Mouse (Mus musculus): ENCODE measurements at regions not wholly inside any gene's neighbourhood (a gene's known extent, or its start where the extent isn't known, plus 50 kb on each side); places are given as distances from the start of the nearest gene placed in this dataset.
"Not testable (repeated sequence)": the region's sequence is repeated elsewhere in the genome, so short reads cannot be mapped to it uniquely, and the experiment has no call there.

- no peak for DNase-seq (ENCODE audit: low read depth, low spot score)
Observed at GRCm38 (mm10) chr3:21726747-21727505, 349.5 kb upstream of the Tbl1xr1 start.

GRCm38 (mm10) chr3:21728019-21728418 is 348.4 kb upstream of the Tbl1xr1 start:
- no peak for DNase-seq (ENCODE audit: low read depth, low spot score)

- DNase-seq (ENCODE audit: low read depth, low spot score), result no peak
Observed at GRCm38 (mm10) chr3:21729328-21729727, 347.1 kb upstream of the Tbl1xr1 start.

- not testable (repeated sequence) for DNase-seq (ENCODE audit: low read depth, low spot score)
Observed at GRCm38 (mm10) chr3:21735688-21736087, 340.8 kb upstream of the Tbl1xr1 start.

GRCm38 (mm10) chr3:21739720-21740119 is 336.7 kb upstream of the Tbl1xr1 start:
- DNase-seq (ENCODE audit: low read depth, low spot score), result no peak

- no peak for DNase-seq (ENCODE audit: low read depth, low spot score)
Observed at GRCm38 (mm10) chr3:21744107-21744506, 332.3 kb upstream of the Tbl1xr1 start.

- no peak for DNase-seq (ENCODE audit: low read depth, low spot score)
Observed at GRCm38 (mm10) chr3:21760516-21761218, 315.8 kb upstream of the Tbl1xr1 start.

GRCm38 (mm10) chr3:21761219-21761600 is 315.2 kb upstream of the Tbl1xr1 start:
- no peak for DNase-seq (ENCODE audit: low read depth, low spot score)

- no peak for DNase-seq (ENCODE audit: low read depth, low spot score)
Observed at GRCm38 (mm10) chr3:21761909-21762308, 314.5 kb upstream of the Tbl1xr1 start.

GRCm38 (mm10) chr3:21768081-21768480 is 308.4 kb upstream of the Tbl1xr1 start:
- DNase-seq (ENCODE audit: low read depth, low spot score), result no peak

GRCm38 (mm10) chr3:21769920-21770547 is 306.4 kb upstream of the Tbl1xr1 start:
- DNase-seq (ENCODE audit: low read depth, low spot score), result peak; percentile 14

GRCm38 (mm10) chr3:21771752-21772298 is 304.6 kb upstream of the Tbl1xr1 start:
- no peak for DNase-seq (ENCODE audit: low read depth, low spot score)

GRCm38 (mm10) chr3:21774172-21774842 is 302.1 kb upstream of the Tbl1xr1 start:
- no peak for DNase-seq (ENCODE audit: low read depth, low spot score)

- DNase-seq (ENCODE audit: low read depth, low spot score), result no peak
Observed at GRCm38 (mm10) chr3:21778789-21779188, 297.7 kb upstream of the Tbl1xr1 start.

- no peak for DNase-seq (ENCODE audit: low read depth, low spot score)
Observed at GRCm38 (mm10) chr3:21791983-21792631, 284.3 kb upstream of the Tbl1xr1 start.

GRCm38 (mm10) chr3:21798139-21798538 is 278.3 kb upstream of the Tbl1xr1 start:
- DNase-seq (ENCODE audit: low read depth, low spot score), result peak; percentile 4

- not testable (repeated sequence) for DNase-seq (ENCODE audit: low read depth, low spot score)
Observed at GRCm38 (mm10) chr3:21803886-21804285, 272.6 kb upstream of the Tbl1xr1 start.

- no peak for DNase-seq (ENCODE audit: low read depth, low spot score)
Observed at GRCm38 (mm10) chr3:21806494-21807157, 269.8 kb upstream of the Tbl1xr1 start.

- no peak for DNase-seq (ENCODE audit: low read depth, low spot score)
Observed at GRCm38 (mm10) chr3:21808539-21808938, 267.9 kb upstream of the Tbl1xr1 start.

GRCm38 (mm10) chr3:21809769-21810470 is 266.5 kb upstream of the Tbl1xr1 start:
- no peak for DNase-seq (ENCODE audit: low read depth, low spot score)
